Mouse (Mus musculus) hindlimb bud, embryonic 11.5 days (tissue): ENCODE data around the gene Rfc4.

ENCODE experiments used
- DNase-seq: peaks from one replicate; pipeline ENCODE4 v3.0.0-alpha.2; 2012; ENCODE audit warnings: low read depth, low spot score; ENCODE audit errors: extremely low spot score

The Rfc4 gene

DNA sequence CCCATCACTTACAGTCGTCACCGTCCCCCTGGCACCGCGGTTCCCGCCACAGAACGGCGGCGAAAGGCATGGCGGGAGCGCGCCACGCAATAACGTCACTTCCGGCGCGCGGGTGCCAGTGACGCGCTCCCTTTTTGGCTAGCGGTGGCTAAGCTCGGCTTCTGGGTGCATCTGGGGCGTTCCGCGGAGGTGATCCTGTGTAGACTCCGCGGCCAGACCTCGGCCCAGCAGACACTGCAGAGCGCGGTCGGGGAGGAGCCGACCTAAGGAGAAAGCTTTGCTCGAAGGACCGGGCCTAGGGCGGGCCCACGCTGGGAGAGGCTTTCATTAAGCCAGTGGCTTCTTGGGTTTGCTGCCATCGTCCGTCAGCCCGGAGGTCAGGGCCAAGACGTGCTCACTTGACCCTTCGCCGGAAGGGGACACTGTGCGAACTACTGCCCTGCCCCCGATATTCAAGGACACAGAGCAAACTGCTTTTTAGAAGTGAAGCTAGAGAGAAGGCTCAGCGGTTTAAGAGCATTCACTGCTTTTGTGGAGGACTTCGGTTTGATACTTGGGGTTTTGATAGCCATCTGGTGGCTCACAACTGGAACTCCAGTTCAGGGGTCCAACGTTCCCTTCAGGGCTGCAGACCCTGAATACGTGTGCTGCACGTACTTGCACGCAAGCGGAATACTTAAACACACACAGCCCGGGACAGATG is at the start of gene Rfc4:
TSS of gene Rfc4 (minus strand) at position 65 of the 703 bp plus-strand sequence.
- no peak for DNase-seq

DNA sequence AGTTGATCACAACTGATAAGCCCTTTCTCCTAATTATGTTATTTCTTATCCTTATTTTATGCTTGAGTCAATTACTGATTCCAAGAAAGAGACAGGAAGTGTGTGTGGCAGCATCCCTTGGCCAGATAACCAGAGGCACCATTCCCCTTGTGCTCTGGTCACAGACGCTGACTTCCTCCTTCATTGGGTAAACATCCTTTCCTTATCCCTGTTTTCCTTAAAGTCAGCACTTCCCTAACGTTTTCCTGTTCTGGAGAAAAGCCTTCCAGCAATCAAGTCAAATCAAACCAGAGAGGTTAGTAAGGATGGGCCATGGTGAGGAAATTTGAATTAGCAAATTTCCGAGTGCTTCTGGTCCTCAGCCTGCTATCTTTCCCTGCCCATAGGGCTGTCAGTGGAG is 48.4 kb upstream of the Rfc4 start:
- no peak for DNase-seq

DNA sequence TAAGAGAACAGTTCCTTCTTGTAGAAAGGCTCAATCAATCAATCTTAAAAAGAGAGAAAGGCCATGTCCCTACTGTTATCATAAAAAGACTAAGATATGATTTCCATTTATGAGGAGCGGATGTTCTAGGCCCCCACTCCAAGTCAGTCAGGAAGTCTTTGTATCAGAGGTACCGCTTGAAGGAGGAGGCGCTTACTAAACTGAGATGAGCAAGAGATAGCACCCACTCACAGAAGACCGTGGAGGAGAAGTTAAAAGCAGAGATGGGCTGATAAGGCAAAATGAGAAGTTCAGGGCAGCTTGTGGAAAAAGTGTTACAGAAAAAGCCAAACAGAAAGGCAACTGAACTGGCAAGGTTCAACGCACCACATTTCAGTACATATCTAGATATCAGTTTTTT is 47.3 kb upstream of the Rfc4 start:
- DNase-seq, result no peak

DNA sequence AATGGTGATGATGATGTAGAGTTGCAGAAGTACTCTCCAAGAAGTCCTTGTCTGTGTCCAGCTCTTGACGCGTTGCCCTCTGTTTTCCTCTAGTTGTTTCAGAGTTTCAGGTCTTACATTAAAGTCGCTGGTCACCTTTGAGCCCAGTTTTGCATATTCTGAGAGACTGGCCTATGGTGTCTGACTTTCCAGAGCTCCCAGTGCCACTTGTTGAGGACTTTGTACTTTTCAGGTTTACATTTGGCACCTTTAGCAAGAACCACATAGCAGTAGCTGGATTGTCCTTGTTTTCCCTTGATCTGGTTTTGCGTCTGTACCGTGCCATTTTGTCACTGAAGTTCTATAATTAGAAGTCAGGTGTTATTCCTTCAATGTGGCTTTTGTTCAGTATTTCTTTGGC is 46.4 kb upstream of the Rfc4 start:
- DNase-seq, result no peak

DNA sequence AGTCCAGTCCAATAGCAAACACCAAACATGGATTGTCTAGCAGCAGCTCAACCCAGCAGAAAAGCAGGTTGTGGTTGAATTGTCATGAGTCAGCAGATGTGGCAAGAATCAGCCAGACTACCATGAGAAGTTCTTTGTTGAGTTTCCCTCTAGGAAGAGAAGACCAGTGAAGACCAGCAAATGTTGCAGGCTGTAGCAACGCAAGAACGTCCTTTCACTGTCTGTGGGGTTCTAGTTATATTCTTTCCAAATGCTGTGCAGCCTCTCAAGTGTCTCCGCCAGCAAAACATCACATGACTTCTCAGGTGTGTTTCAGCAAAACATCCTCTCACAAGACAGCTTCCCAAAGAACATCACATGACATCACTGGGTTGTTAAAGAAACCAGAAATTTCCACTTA is 43.3 kb upstream of the Rfc4 start:
- DNase-seq, result no peak

DNA sequence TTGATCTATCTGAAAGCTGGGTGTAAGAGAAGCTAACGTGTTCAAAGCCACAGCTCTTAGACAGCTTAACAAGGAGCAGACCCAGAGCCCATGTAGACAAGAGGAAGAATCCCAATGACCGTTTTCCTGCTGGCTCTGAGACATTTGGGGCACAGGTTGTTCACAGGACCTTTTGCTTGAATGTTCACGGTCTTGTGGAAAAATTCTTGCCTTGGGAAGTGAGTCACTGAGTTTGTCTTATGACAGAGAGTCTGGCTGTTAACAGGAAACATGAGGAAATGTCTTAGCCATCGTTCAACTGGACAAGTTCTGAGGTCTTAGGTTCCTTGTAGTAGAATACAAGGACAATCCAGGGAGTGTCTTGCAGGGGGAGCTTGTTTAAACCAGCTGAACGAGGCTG is 39.5 kb upstream of the Rfc4 start:
- DNase-seq, result no peak

DNA sequence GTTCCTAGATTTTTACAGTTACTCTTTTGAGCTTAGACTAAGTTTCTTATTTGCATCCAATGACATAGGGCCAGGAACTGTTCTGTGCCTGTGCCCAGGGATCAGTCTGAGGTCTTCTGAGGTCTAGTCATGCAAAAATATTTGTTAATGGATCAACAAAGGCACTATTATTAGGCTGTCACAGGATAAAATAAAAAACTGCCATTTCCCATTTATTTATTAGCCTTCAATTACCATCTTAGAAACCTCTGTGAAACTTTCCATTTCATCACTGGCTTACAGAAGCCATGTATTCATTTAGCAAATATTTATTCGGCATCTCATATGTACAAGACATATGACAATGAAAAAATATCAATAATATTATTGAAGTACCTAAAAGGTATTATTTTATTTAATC is 39.1 kb upstream of the Rfc4 start:
- DNase-seq, result no peak

DNA sequence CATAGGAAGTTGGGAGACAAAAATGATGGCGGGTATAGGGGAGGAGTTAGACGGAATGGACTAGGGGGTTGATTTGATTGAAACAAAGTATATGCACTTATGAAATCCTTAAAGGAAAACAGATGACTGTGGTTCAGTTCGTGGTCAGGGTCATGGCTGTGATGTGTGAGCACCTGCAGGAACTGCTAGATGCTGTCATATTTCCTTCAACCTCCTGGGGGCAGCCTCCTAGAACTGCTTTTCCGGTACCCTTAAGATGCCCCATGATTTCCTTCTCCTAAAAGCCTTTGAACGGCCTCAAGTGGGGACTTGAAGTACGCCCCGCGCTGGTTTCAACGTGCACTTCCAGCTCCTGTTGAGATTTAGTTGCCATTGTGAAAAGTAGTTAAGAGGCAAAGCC is 37.9 kb upstream of the Rfc4 start:
- no peak for DNase-seq

DNA sequence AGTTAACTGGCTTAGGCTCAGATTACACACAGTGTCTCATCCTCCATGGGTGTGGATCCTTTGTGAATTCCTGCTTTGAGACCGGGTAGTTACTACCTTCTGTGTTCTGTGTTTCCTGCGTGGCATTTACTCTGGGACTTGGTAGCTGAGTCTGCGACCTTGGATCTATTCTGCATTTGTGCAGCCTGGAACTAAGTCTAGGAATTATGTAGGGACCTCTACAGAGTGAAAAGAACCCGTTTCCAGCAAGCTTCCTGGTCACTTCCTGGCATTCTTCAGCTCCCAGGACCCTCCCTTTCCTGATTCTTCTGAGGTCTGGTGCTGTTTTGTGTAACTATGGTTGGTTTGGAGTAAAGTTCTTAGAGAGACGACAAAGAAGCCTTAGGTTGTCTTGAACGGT is 36.9 kb upstream of the Rfc4 start:
- DNase-seq, result no peak

DNA sequence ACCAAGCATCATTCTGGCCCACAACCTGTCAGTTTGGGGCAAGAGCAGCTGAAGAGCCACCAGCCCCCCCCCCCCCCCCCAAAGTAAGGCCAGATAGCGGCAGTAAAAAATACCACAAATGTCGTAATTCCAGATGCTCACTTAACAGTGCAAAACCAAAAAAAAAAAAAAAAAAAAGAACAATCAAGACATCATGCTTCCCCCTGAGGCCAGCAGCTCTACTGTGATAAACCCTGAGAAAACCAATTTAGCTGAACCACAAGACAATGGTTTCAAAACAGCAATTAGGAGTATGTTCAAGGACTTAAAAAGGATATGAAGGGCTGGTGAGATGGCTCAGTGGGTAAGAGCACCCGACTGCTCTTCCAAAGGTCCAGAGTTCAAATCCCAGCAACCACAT is 34.6 kb upstream of the Rfc4 start:
- DNase-seq, result no peak

DNA sequence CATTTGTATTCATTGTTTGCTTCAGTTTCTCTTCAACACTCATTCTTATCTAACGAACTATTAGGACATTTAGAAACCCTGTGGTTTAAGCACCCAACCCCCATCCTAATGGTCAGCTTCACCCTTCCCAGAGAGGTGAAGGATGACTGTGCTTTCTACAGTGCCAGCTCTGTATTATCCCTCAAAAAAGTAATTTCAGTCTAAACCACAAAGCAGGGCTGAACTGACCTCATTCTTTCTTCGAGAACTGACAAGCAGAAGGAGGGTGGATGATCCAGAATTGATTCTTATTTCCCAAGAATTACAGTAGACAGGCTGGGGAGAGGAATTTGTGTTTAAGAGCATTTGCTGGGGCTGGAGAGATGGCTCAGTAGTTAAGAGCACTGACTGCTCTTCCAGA is 32.2 kb upstream of the Rfc4 start:
- no peak for DNase-seq

DNA sequence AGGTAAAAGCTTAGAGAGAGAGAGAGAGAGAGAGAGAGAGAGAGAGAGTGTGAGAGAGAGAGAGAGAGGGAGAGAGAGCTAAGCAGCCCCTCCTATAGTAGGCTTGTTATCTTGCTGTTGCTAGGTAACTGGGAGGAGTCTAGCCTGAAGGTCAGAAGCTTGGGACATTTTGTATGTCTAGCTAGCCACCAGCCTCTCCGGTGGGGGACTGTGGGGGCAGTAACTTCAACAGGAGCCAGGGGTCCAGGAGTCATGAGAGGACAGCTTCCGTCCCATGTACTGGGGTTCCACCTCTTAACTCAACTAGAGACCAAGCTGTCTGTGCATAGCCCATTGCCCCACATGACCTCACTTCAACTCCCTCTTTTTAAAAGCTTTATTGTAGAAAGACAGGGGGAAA is 31.4 kb upstream of the Rfc4 start:
- DNase-seq, result no peak

DNA sequence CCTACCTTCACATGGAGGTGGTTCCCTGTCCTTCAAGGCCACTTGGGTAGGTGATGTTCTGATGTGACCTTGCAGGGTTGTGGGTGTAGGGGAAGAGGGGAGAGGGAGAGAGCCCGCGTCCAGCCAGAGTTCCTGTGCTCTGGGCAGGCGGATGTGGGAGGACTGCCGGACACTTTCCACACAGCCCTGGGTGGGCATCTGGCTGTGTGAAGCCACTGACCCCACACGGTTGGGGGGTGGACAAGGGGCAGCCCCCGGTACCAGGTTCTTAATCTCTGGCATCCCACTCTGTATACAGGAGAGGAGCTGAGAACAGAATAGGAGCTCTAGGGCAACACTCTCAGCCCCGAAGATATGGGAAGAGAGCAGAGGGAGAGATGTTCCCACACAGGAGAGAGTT is 30.8 kb upstream of the Rfc4 start:
- DNase-seq, result no peak

DNA sequence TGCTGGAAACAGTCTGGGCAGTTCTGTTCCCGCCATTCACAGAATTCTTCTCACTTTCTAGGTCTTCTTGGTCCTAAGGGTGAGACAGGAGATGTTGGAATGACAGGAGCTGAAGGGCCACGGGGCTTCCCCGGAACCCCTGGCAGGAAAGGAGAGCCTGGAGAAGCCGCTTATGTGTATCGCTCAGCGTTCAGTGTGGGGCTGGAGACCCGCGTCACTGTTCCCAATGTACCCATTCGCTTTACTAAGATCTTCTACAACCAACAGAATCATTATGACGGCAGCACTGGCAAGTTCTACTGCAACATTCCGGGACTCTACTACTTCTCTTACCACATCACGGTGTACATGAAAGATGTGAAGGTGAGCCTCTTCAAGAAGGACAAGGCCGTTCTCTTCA is 29.5 kb upstream of the Rfc4 start:
- no peak for DNase-seq

DNA sequence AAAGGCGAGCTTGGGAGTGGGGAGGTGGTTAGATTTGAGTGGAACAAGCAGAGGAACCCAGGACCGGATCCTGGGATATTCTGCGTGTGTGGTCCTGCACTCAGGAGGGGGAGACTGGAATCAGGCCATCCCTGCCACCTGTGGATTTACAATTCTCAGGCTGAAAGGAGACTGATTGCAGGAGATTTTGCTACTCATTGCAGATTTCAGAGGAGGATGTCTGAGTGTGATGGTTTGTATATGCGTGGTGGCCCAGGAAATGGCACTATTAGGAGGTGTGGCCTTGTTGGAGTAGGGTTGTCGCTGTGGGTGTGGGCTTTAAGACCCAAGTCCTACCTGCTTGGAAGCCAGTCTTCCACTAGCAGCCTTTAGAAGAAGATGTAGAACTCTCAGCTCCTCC is 26.7 kb upstream of the Rfc4 start:
- no peak for DNase-seq

DNA sequence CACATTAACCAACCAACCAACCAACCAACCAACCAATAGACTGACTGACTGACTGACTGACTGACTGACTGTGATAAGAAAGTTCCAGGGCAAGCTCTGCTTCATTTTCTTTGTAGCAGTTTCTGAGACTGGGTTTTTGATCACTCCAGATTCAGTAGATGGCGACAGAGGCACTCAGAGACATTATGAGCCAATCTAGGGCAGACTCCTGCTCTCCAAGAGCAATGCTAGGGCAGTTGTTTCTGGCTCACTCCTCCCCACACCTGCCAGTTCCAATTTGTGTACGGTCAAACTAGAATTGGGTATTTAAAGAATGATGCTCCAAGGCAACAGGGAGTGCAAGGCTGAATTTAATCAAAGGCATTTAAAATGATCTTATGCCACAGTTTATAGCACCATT is 23.9 kb upstream of the Rfc4 start:
- DNase-seq, result no peak

DNA sequence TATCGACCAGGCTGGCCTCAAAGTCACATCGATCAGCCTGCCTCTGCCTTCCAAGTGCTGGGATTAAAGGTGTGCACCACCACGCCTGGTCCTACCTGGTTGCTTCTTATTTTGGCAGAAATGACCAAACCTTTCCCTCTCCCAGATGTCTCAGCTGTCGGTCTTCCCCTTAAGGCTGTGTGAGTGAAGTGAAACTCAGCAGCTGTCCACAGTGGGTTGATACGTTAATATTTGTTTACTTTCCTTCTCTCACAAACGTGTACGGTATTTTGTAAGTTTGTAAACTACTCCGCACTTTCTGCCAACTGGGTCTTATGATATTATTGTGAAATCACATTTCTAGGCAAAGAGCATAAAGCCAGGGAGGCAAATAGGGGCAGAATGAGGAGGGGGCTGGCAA is 21.9 kb upstream of the Rfc4 start:
- no peak for DNase-seq

DNA sequence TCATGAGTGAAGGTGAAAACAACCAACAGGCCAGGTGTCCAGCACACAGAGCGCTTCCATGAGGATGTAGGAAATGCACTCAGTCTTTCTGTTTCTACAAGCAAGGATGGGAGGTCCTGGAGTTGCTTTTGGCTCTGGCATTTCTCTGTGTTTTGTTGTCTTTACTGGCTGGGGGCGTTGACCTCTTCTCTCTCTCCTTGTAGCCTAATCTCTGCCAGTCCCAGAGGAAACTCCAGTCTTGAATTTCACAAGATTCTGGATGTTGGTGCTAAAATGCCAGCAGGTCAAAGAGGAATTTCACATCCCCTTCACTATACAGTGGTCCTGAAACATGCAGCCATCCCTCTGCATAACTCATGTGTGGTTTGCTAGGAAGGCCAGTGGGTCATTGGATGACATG is 21.4 kb upstream of the Rfc4 start:
- DNase-seq, result no peak

DNA sequence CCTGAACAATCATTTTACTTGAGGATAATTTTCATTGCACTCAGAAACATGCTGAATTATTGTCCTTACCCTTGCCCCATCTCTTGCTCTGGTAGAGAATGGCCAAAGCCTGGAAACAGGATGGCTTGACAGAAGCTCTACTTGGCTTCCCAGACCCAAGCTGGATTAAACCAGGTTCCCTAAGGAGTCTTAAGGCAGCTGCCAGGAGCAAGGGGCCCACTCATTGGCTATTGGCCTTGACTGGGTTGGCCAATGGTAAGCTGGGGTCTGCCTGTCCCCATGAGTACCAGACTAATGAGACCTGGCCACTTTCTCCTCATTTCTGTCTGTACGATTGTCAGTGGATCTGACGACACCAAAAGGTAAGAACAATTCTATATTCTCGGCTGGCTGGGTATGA is 18.7 kb upstream of the Rfc4 start, which contains the start of gene Adipoq:
TSS of gene Adipoq (plus strand) at position 257 of the 400 bp plus-strand sequence.
- no peak for DNase-seq

DNA sequence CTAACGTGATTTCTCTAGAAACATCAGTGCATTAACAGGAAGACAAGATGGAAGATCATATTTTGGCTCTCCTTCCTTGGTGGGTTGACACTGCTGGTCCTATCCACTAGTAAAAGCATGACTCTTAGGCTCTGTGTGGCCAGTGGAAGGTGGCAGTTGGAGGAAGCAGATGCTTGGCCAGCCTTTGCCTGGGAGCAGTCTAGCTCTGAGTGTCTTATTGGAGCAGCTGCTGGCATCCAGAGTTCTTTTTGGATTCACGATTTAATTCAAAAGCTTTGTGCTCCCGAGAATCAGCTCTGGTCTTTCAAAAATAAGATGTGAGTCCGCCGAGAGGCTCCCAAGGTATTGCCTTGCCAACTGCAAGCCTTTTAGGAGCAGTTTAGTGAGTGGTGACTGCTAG is 17.7 kb upstream of the Rfc4 start:
- DNase-seq, result no peak

DNA sequence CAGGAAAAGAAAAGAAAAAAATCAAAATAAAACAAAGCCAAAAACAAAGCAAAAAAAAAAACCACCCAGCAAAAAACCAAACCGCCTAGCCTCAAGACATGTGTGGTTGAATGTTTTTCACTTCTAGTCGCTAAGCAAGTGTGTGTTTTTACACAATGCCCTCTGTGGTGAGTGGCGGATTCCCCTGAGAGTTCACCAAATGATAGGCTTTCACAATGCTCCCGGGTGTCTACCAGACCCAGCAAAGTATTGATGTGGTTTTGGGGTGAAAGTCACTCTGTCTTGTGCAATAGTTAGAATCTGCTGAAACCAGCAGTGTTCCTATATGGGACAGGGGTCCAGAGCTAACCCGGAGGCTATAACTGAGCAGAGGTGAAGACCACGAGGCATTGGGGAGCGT is 16.8 kb upstream of the Rfc4 start:
- no peak for DNase-seq

DNA sequence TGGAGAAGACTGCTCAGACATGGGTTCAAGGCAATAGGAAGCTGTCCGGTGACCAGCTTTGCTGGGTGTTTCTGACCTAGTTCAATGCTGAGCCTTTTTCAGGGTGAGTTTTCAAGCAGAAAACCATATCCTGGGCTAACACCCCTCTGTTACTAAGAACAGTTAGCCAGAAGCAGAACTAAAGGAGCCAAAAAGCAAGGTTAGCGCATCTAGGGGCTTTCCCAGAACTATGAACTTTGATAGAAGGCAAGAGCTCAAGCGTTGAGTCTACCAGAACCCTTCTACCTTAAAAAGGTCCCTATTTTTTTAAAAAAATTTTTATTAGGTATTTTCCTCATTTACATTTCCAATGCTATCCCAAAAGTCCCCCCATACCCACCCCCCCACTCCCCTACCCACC is 13.4 kb upstream of the Rfc4 start:
- no peak for DNase-seq

DNA sequence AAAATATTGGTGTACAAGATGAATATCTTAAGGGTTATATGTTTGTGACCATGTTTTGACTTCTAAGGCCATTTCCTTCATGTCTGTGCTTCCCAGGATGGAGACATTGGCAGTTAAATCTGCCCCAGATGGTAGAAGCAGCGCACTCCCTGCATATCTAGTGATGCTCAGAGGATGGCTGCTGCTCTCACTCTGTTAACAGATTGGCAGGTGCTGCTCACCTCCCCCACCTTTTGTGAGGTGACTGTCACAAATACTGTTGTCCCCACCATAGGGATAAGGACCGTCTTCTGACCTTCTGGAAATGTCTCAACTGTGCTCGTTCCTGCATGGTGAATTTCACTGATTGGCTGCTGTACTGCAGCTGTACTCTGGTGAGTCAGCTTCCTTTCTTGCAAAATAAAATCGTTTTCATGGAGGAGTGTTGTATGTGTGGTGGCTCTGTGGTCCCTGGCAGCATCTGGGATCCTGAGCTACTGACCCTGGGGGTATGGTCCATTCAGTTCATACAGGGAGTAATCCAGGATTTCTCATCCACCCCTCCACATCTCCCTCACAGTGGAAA is 9.0 kb upstream of the Rfc4 start:
- DNase-seq, result no peak
